Mouse (Mus musculus): Measurements from ENCODE around the gene Golga4.

Golga4 gene

DNA sequence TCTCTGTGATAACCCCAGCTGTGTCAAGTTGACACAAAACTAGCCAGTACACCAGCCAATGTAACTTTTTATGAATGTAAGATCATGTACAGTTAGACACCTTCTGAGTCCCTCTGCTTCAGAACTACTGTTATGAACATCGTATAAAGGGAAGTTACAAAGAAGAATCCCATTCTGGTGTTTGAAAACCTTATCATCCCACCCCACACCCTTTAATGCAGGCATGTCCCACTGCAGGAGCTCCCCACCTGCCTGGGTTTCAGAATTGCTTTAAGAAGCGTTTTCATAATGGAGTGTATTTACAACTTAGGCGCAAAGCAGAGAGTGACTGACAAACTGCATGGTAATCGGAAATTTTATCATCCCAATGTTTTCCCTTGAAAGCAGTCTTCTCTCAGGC is 14.9 kb upstream of the Golga4 start:
- no peak for DNase-seq

DNA sequence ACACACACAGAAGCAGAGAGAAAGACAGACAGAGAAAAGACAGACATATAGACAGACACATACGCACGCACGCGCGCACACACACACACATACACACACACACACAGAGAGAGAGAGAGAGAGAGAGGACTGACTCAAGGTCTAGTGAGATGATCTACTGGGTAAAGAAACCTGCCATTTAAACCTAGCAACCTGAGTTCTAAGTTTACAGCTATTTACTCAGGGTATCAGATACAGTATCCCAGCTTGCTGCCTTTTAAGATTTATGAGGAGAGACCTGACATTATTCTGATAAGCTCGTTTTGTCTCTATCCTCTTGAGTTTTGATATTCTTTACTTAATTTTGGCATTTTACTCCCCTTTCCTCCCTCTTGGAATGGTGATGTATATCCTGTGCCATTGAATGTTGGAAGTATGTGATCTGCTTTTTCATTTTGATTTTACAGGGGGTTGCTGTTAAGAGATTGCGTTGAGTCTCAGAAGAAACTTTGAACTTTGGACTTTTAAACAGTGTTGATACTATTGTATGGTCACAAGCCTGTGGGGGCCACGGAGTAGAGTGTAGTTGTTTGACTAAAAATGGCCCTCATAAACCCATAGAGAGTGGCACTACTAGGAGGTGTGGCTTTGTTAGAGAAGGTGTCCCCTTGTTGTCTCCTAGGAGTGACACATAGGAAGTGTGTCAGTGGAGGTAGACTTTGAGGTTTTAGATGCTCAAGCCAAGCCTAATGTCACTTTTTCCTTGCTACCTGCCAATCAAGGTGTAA is 13.0 kb upstream of the Golga4 start:
- no peak for DNase-seq

DNA sequence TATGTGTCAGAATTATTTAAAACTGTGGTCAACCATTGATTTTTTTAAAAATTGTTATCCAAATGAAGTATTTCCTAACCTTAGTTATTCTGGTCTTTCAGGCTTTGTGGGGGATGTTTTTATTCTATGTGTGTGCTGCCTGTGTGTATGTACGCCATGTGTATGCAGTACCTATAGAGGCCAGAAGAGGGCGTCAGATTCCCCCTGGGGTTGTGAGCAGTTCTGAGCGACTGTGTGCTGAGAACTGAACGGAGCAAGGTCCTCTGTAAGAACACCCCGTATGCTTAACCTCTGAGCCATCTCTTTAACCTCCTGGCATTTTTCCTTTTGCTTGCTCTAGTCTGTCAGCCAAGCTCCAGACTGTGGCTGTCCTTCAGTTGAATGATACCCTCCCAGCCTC is 12.0 kb upstream of the Golga4 start:
- DNase-seq: no peak

DNA sequence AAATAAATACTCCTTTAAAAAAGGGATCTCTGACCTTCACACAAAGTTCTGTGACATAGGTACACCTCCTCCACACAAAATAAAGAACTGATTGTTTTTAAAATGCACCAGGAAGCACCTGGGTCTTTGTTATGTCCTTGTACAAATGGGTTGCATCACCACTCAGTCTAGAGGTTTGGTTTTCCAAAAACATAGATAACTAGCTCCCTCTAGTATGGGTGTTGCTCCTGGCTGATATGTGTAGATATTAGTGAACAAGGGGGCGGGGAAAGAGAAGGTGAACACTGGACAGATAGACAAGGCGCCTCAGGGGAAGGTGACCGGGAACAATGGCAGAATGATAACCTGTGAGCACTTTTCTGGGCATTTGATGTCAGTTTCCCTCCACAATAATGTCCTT is 10.1 kb upstream of the Golga4 start:
- DNase-seq: no peak

DNA sequence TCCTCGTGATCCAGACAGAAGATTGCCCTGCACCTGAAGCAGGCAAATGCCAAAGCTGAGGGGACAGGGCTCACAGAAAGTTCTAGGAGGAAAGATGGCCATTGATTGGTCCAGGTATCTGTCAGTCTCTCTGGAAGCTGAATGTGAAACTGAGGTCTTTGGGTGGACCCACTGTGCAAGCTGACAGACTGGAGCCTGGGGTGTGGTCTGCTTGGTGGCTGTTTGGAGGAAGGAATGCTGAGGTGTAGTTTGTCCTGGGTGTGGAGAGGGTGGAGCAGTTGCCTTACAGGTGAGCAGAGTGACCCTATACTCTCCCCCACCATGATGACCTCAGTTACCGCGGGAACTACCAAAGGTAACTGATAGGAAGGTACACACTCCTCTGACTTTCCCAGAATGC is 9.1 kb upstream of the Golga4 start:
- DNase-seq: no peak

DNA sequence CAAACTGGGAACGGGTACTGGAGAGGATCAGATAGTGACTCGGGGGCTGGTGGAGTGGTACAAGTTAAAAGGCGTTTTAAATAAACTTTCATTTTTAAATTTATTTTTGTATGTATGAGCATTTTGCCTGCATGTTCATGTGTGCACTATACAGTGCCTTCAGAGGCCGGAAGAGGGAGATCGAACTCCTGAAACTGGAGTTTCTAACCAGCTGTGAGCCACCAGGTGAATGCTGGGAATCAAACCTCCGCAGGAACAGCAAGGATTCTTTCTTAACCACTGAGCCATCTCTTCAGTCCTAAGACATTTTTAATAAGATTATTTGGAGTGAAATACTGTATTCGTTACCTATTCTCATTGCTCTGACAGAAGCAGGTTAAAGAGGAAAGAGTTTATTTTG is 8.0 kb upstream of the Golga4 start:
- DNase-seq: no peak

DNA sequence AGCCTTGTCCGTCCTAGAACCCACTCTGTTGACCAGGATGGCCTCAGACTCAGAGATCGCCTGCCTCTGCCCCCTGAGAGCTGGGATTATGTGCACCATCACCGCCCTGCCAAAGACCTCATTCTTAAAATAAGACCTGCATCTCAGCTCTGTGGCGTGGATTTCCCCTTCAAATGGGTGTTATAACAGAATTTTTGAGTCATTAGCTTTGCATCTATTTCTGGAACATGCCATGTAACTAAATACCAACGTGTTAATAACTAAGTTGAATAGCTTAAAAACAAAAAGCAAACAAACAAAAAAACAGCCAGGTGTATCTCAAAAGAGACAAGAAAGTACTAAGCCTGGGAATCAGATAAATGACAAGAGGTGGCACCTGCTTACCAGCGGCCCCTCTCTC is 5.1 kb upstream of the Golga4 start:
- DNase-seq: no peak

DNA sequence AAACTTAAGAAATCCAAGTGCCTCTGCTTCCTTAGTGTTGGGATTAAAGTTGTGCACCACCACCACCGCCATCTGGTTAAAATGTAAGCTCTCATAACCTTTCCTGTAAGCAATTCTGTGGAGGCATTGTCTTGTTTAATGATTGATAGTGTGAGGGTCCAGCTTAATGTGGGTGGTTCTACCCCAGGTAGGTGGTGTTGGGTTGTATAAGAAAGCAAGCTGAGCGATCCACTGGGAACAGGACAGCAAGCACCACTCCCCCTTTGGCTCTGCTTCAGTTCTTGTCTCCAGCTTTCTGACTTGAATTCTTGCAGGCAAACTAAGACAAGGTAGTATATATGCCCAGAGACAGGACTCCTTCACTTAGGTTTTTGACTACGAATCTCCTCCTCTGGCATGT is 1.4 kb upstream of the Golga4 start:
- DNase-seq: no peak

DNA sequence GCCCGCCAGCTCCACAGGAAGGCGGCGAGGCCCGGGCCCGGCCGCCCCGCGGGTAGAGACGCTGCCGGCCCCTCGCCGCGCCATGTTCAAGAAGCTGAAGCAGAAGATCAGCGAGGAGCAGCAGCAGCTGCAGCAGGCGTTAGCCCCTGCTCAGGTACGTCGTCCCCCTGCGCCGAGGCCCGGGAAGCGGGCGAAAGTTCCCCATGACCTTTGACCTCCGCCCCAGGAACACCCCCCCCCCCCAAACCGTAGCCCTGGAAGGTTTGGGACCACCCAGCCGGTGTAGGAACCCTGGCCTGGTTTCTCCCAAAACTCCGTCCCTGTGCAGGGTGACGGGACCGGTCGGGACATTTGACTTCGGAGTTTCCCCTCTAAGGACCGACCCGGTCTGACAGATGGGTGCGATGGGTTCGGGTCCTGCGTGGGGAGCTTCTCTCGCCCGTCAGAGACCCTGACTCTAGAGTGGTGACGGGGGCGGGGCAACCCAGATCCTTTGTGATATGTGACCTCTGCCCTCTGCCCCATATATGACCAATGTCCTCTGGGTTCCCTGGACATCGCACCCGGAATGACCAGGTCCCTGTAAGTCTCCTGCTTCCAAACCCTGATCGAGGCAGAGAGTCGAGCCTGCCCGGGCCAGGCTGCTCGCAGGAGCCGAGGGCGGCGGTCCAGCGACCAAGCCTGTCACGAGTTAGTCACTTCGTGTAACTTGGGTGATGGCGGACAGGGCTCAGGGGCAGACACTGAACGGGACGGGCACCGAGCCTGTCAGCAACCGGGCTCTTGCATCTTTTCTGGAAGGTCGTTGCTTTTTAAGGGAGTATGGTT is 551 bp downstream of the Golga4 start:
- peak; percentile 42 for DNase-seq

DNA sequence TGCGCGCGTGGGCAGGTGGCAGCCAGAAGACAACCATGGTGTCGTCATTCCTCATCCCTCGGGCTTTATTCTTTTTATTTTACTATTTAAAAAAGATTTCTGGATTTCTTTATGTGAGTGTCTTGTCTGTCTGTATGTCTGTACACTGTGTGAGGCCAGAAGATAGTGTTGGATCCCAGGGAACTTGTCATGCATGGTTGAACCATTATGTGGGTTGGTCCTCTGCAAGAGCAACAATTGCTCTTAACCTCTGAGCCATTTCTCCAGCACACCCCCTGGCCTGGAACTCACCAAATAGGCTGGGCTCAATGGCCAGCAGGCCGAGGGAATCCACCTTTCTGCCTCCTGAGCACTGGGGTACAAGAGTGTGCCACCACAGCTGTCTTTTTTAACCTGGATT is 1.5 kb downstream of the Golga4 start:
- no peak for DNase-seq

DNA sequence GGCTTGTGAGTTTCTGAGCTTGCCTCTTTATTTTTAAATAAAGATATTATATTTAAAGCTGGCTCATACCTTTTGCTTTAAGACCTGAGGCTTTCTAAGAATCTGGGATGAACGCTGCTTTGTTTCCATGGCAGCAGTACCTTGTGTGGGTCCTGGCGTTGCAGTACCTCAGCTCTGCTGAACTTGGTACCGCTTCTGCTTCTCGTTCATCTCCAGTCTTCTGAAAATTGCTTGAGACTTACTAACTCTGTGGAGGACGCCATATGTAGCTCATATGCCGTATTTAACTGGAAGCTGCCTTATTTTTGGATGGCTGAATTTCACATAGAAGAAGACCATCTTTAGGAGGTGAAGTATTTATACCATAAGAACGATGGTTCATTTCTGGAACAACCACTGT is 2.5 kb downstream of the Golga4 start:
- no peak for DNase-seq

DNA sequence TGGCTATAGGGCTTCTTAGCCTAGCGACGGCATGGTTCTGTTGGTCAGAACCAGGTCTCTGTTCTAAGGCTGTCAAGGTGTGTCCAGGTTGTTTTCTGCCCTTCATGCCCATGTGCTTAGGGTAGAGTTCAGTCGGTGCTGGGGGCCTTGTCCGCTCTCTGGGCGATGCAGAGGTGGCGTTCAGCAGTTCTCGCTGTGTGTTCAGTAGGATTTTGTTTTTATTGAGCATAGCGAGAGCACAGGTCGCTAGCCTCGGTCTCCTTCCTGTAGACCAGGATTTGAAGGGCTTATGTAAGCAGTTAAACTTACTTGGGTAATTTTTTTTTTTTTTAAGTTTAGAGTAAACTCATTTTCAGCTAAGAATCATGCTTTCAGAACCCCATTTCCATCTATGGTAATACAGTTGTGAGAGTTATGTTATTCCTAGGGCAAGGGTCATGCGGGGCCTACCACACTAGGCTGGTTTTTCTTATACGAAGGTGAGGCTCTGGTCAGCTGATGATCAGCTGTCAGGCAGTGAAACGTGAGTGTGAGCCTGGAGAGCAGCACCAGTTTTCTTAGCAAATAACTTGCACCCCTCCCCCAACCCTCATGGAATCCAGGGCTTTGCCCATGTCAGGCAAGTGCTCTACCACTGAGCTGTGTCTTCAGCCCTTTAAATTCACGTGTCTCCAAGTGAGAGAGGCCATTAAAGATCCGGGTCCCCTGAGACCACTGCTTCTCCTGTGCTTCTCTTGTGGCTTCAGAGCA is 5.0 kb downstream of the Golga4 start:
- peak; percentile 34 for DNase-seq

DNA sequence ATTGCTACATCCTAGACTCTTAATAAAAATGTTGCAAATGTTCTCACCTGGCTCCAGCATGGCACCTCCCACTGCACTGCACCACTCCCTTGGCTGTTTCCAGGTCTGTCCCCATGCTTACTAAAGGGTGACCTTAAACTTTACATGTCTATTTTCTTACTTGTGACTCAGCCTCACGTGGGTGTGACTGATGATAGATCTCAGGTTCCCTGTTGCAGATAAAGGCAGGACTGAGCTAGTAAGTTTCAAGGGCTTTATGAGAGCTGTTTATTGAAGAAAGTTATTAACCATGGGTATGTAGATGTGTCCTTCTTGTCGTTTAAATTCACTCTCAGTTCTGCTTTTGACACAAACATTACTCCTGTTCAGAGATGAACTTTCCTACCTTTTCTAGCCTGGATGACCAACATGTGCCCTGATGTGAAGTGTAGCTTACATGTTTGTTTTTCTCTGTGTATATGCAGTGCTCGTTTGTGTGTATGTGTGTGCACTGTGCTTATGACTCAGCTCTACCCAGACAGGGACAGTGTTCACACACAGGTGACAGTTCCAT is 6.7 kb downstream of the Golga4 start:
- DNase-seq: no peak

DNA sequence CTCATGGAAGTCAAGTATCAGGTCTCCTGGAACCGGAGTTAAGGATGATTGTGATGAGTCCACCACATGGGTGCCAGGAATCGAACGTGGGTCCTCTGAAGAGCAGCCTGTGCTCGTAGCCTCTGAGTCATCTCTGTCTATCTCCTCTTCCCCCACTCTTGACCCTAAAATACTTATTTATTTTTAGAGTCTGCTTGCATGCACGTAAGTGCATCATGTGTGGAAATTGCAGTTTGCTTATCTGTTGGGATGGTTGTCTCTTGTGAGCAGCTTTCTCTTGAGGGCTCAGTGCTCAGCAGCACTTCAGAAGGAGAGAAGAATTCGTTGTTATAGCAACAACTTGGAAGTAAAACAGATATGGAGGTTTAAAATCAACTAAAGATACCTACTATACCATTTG is 9.4 kb downstream of the Golga4 start:
- no peak for DNase-seq

DNA sequence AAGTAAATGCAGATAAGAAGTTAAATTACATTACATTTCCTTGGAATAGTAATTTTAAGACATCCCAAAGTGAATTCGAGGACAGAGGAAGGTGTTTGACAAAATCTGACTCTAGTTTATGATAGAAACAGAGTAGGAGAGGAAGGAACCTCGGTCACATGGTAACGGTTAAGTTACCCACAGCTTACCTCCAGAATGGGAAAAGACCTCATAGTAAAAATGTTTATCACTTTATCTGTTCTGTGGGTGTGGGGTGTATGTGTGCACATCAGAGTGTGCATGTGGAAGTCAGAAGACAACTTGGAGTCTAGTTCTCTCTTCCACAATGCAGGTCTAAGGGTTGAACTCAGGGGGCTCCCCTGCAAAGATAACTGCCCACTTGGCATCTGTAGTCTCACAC is 10.1 kb downstream of the Golga4 start:
- DNase-seq: no peak

DNA sequence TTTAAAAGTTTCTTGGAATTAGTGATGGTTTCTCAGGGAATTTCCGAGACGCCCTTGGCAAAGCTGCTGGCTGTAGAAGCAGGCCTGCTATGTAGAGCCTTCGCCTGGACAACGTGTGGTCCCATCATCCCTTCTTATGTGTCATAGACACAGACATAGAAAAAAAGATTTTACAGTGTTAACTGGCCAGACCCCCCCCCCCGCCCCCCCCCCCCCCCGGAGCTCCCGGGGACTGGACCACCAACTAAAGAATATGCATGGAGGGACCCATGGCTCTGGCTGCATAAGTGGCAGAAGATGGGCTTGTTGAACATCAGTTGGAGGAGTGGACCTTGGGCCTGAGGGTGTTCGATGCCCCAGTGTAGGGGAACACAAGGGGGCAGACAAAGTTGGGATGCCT is 11.6 kb downstream of the Golga4 start:
- DNase-seq: no peak

DNA sequence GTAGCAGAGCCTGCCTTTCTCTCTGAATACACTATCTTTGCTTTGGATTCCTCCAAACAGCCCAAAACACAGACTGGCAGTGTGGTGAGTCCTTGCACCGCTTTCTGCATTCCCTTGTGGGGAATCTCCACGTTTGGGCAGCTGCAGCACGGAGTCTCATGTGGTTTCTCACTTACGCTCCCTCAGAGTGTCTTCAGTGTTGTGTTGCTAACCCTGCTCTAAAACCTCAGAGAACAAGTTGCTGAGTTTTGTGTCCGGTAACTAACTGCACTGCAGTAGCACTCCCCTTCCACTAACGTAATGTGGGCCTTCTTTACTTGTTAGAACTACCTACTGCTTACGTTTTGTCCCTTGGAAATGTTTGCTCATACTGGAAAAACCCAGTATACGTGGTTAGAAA is 13.0 kb downstream of the Golga4 start:
- DNase-seq: no peak

DNA sequence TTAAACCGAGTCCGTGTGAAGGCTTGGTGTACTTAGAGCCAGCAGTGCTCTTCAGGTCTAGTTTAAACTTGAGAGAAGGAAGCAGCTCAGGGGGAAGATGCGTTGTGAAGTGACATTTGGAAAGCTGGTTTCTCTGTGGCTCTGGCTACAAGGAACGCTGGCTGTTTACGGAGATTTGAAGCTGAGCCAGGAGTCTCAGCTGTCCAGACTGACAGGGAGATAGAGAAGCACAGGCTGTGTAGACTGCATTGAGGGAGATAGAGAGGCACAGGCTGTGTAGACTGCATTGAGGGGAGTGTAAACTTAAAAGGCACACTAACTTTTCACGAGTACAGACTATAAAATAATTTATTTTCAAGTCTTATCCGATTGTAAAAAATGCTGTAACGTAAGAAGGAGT is 13.9 kb downstream of the Golga4 start:
- DNase-seq: no peak

DNA sequence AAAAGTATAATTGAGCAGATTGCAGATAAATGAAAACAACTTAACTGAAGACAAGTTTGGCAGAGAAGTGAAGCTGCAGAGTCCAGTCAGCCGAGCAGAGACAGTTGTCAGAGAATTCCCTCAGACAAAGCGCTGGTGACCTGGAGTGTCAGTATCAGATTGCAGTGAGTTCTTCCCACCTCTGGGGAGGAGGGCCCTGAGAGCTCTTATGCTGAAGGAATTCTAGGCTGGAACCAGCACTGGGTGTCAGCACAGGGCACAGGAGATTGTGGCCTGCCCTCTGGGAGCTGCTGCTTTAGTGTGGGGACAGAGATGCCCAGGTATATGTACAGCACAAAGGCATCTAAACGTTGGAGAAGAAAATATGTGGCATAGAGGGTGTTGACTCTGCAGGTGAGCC is 14.8 kb downstream of the Golga4 start:
- DNase-seq: peak; percentile 42

DNA sequence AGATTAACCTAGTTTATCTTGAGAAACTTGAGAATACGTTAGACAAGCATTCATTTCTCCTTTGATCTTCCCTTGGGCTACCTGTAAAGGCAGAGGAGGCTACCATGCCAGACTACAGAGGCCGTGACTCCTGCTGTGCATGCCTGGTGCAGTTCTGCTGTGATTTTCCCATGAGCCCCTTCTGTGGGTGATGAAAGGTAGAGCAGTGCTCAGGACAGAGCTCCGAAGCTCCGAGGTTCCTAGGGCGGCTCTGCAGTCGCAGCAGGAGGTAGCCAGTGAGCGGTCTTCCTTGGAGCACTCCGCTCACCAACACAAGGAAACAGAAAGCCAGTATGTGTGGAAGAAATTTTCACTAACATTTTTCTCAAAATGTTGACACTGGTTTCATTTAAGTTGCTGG is 15.6 kb downstream of the Golga4 start:
- no peak for DNase-seq

DNA sequence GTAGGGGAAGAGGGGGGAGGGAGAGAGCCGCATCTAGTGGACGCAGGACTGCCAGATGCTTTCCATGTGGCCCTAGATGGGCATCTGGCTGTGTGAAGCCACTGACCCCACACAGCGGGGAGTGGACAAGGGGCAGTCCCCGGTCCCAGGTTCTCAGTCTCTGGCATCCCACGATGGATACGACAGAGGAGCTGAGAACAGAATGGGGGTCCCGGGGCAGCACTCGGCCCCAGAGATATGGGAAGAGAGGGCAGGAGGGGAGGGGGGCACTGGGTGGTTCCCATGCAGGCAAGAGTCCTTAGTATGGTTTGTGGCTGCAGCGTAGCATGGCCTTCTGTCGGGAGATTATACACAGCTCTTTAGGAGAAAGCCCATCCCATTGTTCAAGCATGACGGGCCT is 17.7 kb downstream of the Golga4 start:
- no peak for DNase-seq

DNA sequence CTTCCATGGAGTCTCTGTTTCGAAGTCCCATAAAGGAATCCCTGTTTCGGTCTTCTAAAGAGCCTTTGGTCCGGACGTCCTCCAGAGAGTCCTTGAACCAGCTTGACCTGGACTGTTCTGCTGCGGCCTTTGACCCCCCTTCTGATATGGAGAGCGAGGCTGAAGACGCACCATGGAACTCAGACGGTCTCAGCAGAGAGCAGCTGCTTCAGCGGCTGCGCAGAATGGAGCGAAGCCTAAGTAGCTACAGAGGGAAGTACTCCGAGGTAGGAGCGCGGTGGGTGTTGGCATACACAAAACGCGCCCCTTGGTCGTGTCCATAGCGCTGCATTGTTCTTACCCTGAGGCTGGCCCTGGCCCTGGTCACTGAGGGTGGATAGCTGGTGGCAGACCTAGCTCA is 21.0 kb downstream of the Golga4 start:
- no peak for DNase-seq

DNA sequence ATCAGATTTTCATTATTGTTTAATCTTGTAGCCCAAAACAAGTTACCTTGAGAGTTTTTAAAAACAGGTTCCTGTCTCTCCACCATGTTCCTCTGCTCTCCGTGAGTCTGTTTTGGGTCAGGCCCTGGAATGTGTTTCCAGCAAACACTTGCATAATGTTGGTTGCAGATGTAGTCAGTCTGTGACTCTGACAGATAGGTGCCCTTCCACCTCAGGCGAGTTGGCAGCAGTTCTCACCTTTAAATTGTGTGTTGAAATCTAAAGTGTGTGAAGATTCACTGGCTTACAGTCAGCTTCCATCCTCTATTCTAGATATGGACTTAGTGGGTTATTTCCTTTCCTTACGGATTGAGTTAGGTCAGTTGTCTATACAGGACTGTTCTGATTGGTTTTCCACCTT is 23.7 kb downstream of the Golga4 start:
- DNase-seq: no peak

DNA sequence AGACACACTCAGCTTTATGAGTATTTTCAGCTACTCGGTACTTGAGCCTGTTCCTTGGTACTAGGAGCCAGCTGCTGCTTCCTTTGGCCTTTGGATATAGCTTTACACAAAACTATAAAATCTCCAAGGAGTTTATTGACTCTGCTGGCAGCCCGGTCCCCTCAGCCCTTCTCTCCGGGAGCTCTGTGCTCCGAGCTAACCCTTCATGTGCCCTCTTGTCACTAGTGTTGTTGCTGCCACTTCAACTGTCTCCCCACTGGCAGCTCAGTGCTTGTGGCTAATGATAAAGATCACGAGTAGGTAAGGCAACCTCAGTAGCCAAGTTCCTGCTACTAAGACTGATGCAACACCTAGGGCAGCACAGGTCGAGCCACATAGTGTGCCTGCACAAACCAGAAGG is 24.6 kb downstream of the Golga4 start:
- DNase-seq: no peak

All from embryo, embryonic 11 days (tissue).